Mouse (Mus musculus) olfactory bulb, adult 2 months (tissue): Measurements from ENCODE around the gene Bach2. TPM values are rescaled to one million over a fixed set of nuclear protein-coding genes. Genes with fewer than 3 reads are reported as not detected.

Experiments
- H3K27ac ChIP-seq: fragments of 200-500 bp; 2 replicates; pipeline ENCODE4 v1.5.1; 2012; ENCODE audit warnings: low read depth, low read length; ENCODE audit not compliant: insufficient read depth
- H3K4me1 ChIP-seq: fragments of 200-500 bp; 2 replicates; pipeline ENCODE4 v1.6.1; 2012; ENCODE audit warnings: low read length; ENCODE audit not compliant: control insufficient read depth, insufficient read depth
- H3K4me3 ChIP-seq: fragments of 200-500 bp; 2 replicates; pipeline ENCODE4 v1.5.1; 2012; ENCODE audit warnings: mild to moderate bottlenecking, low read depth, low read length, moderate library complexity; ENCODE audit not compliant: insufficient read depth
- CTCF ChIP-seq: fragments of 200-500 bp; IDR thresholded peaks from 2 replicates; pipeline ENCODE4 v1.5.1; 2012; ENCODE audit warnings: low read depth, mild to moderate bottlenecking, low read length, moderate library complexity; ENCODE audit not compliant: insufficient read depth
- POLR2A ChIP-seq: fragments of 200-500 bp; IDR thresholded peaks from 2 replicates; pipeline ENCODE4 v1.6.1; 2012; ENCODE audit warnings: mild to moderate bottlenecking, low read depth, low read length, moderate library complexity; ENCODE audit not compliant: insufficient read depth
- WGBS: fragments of 180-500 bp; shearing (Covaris S2); methylation state at CpG from one replicate; pipeline ENCODE4 v1.1.7; 2018; 5-methylcytosine and 5-hydroxymethylcytosine counted together
- polyA plus RNA-seq: library from polyadenylated mRNA; stranded (reverse); fragments of >200 nt; gene quantifications from 2 replicates; pipeline ENCODE4 v1.2.4, GENCODE M21; 2012; ENCODE audit warnings: low replicate concordance; ENCODE audit not compliant: missing spikeins, insufficient read depth, insufficient read length

Gene Bach2
- polyA plus RNA-seq, 1 experiment, result not detected

- no peak overlapping the region for H3K27ac ChIP-seq
- no peaks in the 10 kb centered on the region for H3K4me1 ChIP-seq
- 78% methylated on average over 10 of the region's 10 CpGs for WGBS
- H3K4me3 ChIP-seq, result no peak overlapping the region
- TF ChIP-seq CTCF, result no peak
- no peak for TF ChIP-seq POLR2A
These were observed 19.0 kb upstream of the Bach2 start for GRCm38 (mm10) chr4:32219428-32220128.

- no peaks in the 10 kb centered on the region for H3K4me1 ChIP-seq
- no peak for TF ChIP-seq CTCF
- TF ChIP-seq POLR2A, result no peak
- 79% methylated on average over 4 of the region's 4 CpGs for WGBS
- H3K4me3 ChIP-seq, result no peak overlapping the region
- H3K27ac ChIP-seq, result no peak overlapping the region
These were observed 18.5 kb upstream of the Bach2 start for GRCm38 (mm10) chr4:32220129-32220491.

- Histone ChIP-seq H3K4me3 (no peak overlapping the region), H3K27ac (no peak overlapping the region), H3K4me1 (no peaks in the 10 kb centered on the region)
- TF ChIP-seq POLR2A, result no peak
- 72% methylated on average over 6 of the region's 6 CpGs for WGBS
These were observed 17.6 kb upstream of the Bach2 start for GRCm38 (mm10) chr4:32220961-32221360.

GRCm38 (mm10) chr4:32223563-32223962 is 15.0 kb upstream of the Bach2 start:
- Histone ChIP-seq H3K27ac (no peak overlapping the region), H3K4me1 (no peaks in the 10 kb centered on the region), H3K4me3 (no peak overlapping the region)
- TF ChIP-seq POLR2A (no peak), CTCF (no peak)

GRCm38 (mm10) chr4:32225191-32225590 is 13.4 kb upstream of the Bach2 start:
- H3K4me1 ChIP-seq, result no peaks in the 10 kb centered on the region
- H3K27ac ChIP-seq, result no peak overlapping the region
- no peak overlapping the region for H3K4me3 ChIP-seq
- 97% methylated on average over 2 of the region's 2 CpGs for WGBS
- TF ChIP-seq POLR2A (no peak), CTCF (no peak)

GRCm38 (mm10) chr4:32227970-32228557 is 10.5 kb upstream of the Bach2 start:
- H3K27ac ChIP-seq, result no peak overlapping the region
- no peak for TF ChIP-seq POLR2A
- TF ChIP-seq CTCF, result no peak
- no peak overlapping the region for H3K4me3 ChIP-seq
- no peaks in the 10 kb centered on the region for H3K4me1 ChIP-seq
- 84% methylated on average over 8 of the region's 8 CpGs for WGBS

GRCm38 (mm10) chr4:32229266-32229665 is 9.3 kb upstream of the Bach2 start:
- Histone ChIP-seq H3K4me1 (no peaks in the 10 kb centered on the region), H3K27ac (no peak overlapping the region), H3K4me3 (no peak overlapping the region)
- TF ChIP-seq POLR2A (no peak), CTCF (no peak)
- 92% methylated on average over 10 of the region's 10 CpGs for WGBS

GRCm38 (mm10) chr4:32231258-32232055 is 7.1 kb upstream of the Bach2 start:
- no peak for TF ChIP-seq POLR2A
- no peak for TF ChIP-seq CTCF
- H3K27ac ChIP-seq, result no peak overlapping the region
- H3K4me3 ChIP-seq, result no peak overlapping the region
- H3K4me1 ChIP-seq, result no peaks in the 10 kb centered on the region
- 94% methylated on average over 11 of the region's 11 CpGs for whole genome bisulfite sequencing

GRCm38 (mm10) chr4:32235920-32236705 is 2.5 kb upstream of the Bach2 start:
- Histone ChIP-seq H3K4me1 (peaks cover 9% of the 10 kb centered on the region; the same call in 1 of the 2 replicates), H3K27ac (no peak overlapping the region), H3K4me3 (no peak overlapping the region)
- TF ChIP-seq POLR2A, result no peak
- no peak for TF ChIP-seq CTCF
- 88% methylated on average over 16 of the region's 16 CpGs for WGBS
